Mouse (Mus musculus) thymus, postnatal 25 days (tissue): ENCODE results near the gene Zfp672.
A peak's percentile ranks its signal among the peaks of the same experiment; 100 is the strongest.
"Not testable (repeated sequence)": the region's sequence is repeated elsewhere in the genome, so short reads cannot be mapped to it uniquely, and the experiment has no call there.

ENCODE experiments used
- DNase-seq: peaks from one replicate; pipeline ENCODE4 v3.0.0; 2022

Gene Zfp672

DNA sequence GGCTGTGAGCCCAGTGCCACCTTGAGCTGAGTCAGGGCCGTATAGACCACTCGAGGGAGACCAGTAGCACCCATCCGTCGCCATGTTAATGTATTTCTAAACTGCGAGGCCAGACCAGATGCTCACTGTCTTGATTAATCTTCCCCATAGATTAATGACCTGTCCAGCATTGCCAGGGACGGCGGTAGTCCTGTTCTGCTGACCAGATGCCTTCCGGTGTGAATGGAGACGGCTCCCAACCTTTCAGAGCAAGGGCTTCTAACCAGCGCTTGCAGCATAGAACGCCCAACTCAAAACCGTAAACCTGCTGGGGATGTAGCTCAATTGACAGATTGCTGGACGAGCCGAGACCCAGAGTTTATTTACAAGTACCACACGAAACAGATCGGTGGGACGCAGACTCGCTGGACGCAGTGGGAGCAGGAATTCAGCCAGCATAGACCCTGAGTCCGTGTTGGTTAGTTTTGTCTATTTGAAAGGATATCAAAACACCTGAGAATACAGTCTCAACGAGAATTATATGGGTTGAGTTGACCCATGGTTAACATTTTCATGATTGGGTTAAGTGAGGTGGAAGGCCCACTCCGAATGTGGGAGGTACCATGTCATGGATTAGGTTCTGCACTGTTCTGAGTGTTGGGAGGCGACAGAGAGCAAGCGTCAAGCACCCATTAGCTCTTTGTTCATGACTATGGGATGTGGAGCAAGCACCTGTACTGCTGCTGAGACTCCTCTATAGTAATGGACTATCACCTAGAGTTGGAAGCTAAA, 6.4 kb downstream of the Zfp672 start:
- DNase-seq, result no peak

- peak; percentile 96 for DNase-seq
Measured at GRCm38 (mm10) chr11:58322824-58323569, 7.1 kb downstream of the Zfp672 start.

DNA sequence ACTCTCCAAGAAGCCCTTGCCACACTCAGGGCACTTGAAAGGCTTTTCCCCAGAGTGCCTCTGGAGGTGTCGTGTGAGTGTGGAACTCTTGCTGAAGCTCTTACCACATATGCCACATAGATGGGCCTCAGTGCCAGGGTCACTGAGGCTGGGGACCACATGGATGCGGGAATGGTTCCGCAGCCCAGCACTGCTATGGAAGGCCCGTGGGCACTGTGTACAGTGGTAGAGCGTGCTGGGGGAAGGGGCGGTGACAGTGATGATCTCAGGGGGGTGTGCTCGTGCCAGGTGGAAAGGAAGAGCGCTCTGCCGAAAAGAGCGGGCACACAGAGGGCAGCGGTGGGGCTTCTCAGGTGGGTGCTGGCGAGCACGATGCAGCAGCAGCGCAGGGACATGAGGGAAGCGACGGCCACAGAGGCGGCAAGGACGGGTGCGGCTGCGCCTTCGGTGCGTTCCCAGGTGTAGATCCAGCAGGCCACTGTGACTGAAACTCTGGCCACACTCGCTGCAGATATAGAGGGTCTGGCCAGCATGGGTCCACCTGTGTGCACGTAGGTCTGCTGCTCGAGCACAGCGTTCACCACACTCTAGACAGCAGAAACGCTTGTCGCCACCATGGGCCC, 13.3 kb downstream of the Zfp672 start:
- no peak for DNase-seq

- no peak for DNase-seq
Measured at GRCm38 (mm10) chr11:58316344-58316743, 13.8 kb downstream of the Zfp672 start.

DNA sequence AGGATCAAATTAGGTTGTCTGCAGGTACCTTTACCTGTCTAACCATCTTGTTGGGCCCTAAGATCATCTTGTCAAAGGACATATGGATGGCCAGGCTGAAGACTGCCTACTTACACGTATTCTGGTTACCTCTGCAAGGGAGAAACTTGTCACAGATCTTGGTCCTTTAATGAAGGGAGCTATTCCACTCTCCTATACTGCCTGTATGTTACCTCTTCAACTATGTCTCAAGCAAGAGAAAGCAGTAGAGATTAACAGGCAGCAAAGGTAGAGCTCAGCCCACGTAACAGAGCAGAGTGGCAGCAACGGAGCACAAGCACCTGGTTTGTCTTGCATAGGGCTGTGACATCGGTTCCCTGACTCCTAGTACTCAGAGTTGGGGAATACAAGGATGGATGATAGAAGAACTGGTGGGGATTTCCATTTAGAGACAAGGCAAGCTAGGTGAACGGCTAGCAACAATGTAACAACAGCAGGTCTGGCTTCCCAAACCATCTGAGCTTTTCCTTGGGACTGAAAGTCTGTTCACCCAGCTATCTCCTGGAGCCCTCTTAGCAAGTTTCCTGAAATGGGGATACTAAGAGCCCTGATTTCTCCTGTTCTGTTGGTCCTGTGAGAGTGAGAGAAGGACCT, 14.5 kb downstream of the Zfp672 start:
- no peak for DNase-seq

DNA sequence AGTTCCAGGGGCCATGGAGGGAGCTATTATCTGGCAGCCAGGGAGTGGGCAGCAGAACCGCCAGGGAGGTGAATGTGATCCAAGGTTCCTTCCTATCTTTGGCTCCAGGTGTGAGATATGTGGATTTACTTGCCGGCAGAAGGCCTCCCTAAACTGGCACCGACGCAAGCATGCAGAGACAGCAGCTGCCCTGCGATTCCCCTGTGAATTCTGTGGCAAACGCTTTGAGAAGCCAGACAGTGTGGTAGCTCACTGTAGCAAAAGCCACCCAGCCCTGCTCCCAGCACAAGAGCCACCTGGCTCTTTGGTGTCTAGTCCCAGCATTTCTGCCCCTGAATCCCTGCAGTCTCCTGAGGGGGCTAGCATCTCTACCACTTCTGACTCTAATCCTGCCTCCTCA, 16.1 kb downstream of the Zfp672 start:
- DNase-seq, result no peak

DNA sequence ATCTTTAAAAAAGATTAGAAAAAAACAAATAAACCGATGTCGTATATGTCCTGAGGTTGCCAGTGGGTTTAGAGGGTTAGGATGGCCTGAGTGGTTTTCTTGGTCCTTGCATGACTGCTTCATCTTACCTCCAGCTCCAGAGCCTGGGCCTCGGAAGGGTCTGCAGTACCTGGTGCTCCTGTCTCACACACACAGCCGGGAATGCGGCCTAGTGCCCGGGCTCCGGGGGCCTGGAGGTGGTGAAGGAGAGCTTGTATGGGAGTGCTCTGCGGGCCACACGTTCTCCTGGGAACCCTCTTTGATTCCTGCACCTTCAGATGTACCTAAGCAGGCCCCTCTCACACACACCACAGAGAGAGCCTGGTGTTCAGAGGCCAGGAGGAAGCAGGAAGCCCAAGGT, 21.5 kb downstream of the Zfp672 start:
- no peak for DNase-seq

- peak; percentile 67 for DNase-seq
Measured at GRCm38 (mm10) chr11:58307411-58308080, 22.6 kb downstream of the Zfp672 start.

GRCm38 (mm10) chr11:58306860-58307308, 23.3 kb downstream of the Zfp672 start, which contains the start of gene Zfp692:
Gene Zfp692 (plus strand): TSS chr11:58307069.
- peak; percentile 91 for DNase-seq

GRCm38 (mm10) chr11:58305299-58305698, 24.8 kb downstream of the Zfp672 start:
- DNase-seq, result not testable (repeated sequence)

- no peak for DNase-seq
Measured at GRCm38 (mm10) chr11:58303594-58303993, 26.5 kb downstream of the Zfp672 start.

GRCm38 (mm10) chr11:58302774-58303445, 27.2 kb downstream of the Zfp672 start:
- DNase-seq, result no peak

- peak; percentile 97 for DNase-seq
Measured at GRCm38 (mm10) chr11:58301837-58302754, 28.0 kb downstream of the Zfp672 start.

GRCm38 (mm10) chr11:58301057-58301456, 29.1 kb downstream of the Zfp672 start:
- DNase-seq, result peak; percentile 63

DNA sequence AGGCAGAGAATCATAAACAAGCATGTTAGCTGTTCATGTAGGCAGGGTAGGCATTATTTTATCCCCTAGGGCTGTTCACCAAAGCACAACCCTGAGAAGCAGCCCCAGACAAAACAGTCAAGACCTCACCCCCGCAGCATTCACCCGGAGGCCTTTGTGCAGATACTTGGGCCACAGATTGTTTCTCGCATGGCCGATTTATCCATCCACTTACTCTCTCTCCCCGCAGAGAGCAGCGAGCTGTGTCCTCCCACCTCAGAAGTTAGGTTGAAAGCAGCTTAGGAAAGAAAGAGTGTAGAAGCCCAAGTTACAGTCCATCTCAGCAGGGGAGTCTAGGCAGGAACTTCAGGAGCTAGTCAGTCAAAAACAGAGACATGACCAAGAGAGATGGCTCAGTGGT, 32.7 kb downstream of the Zfp672 start:
- no peak for DNase-seq

DNA sequence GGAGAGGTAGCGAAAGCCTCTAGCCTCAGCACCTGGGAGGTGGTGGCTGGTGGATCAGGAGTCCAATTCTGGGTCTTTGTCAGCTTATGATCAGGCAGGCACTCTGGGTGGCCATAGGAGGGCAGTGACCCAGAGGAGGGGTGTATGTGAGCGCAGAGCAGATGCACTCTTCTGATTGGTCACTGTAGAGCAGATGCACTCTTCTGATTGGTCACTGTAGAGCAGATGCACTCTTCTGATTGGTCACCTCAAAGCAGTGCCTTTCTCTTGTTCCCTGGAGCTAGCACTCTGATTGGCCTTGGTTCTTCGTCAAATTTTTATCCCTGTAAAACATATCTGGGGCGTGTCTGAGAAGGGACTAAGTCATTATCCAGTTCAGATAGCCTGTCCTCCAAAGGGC, 37.3 kb downstream of the Zfp672 start:
- no peak for DNase-seq

DNA sequence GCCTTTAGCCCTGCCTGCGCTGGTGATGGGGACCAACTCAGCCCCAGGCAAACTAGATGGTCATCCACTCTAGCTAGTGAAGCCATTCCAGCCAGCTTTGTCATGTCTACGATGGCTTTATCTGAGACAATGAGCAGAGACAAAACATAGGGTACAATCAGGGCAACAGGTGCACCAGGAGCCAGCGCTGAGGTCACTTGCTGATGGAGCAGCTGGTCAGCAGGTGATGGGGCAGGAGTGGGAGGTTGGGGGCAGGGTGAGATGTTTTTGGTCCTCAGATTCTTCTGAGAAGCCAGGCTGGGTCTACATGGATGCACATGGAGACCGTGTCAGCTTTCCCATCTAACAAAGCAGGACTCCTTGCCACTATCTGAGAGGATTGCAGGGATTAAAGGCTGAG, 39.3 kb downstream of the Zfp672 start:
- DNase-seq, result no peak

DNA sequence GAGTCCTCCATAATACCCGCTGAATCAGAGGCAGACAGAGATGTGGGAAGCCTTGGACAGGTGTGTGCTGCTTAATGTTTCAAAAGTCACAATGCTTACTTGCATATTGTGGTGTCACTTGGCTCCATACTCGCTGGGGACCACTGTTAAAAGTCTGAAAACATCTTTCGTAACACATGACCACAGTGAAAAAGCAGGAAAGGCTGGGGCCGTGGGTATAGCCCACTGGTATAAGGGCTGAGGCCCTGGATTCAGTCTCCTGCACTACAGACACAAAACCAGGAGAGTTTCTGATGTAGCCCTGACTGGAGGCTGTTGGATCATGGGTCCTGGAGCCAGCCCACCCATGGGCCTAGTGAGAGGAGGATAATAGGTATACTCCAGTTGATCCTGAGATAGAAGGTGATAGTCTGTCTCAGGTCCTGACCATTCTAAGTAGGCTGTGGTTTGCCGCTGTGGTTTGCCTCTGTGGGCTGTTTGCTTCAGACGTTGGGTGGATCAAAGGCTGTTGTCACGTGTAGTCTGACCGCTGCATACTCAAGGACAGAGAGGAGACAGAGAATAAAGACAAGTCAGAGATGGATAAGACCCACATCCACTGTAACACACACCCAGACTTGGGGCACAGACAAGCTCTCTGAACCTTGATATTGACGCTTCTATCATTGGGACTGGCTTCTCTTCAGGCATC, 40.0 kb downstream of the Zfp672 start:
- no peak for DNase-seq

DNA sequence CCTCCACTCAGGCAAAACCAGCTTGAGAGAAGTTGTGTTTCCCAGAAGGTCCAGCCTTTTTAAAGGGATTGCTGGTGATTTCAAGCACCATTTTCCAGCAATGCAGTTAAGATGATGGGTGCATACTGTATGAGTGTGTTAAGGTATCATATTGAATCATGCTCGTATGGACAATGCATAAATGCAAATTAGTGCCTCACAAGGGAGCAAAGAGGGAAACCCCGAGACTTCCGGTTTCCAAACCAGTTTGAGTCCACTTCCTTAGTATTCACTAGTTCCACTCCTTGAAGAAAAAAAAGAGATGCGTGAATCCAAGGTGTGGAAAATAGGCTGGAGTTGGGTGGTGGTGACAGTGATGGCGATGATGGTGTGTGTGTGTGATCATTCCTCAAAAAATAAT, 47.6 kb downstream of the Zfp672 start:
- no peak for DNase-seq

- no peak for DNase-seq
Measured at GRCm38 (mm10) chr11:58281970-58282496, 48.1 kb downstream of the Zfp672 start.
